Mouse (Mus musculus) forebrain, embryonic 14.5 days (tissue): ENCODE data around the gene Gm36176. TPM values are rescaled to one million over a fixed set of nuclear protein-coding genes. Genes with fewer than 3 reads are reported as not detected.

Experiments
- ATAC-seq: fragments of 200-750 bp; cut with Nextera tagmentation; 2 replicates; pipeline ENCODE4 v1.8.0; 2017; ENCODE audit warnings: mild to moderate bottlenecking, moderate library complexity
- DNase-seq: peaks from one replicate; pipeline ENCODE4 v3.0.0-alpha.2; 2015; ENCODE audit warnings: low spot score
- H3K27ac ChIP-seq: fragments of 300-500 bp; sonication (generic); 2 replicates; pipeline ENCODE4 v1.5.1; 2014; ENCODE audit warnings: low read depth, mild to moderate bottlenecking, control low read depth, low read length, moderate library complexity
- H3K27me3 ChIP-seq: fragments of 300-500 bp; sonication (generic); replicated peaks from 2 replicates; pipeline ENCODE4 v1.6.1; 2014; ENCODE audit warnings: low read length, control low read depth, mixed read lengths; ENCODE audit not compliant: control insufficient read depth, insufficient read depth
- H3K36me3 ChIP-seq: fragments of 300-500 bp; sonication (generic); 2 replicates; pipeline ENCODE4 v1.6.1; 2014; ENCODE audit warnings: low read length, control low read depth; ENCODE audit not compliant: control insufficient read depth, insufficient read depth
- H3K4me1 ChIP-seq: fragments of 300-500 bp; sonication (generic); 2 replicates; pipeline ENCODE4 v1.6.1; 2014; ENCODE audit warnings: antibody characterized with exemption, low read length, control low read depth; ENCODE audit not compliant: control insufficient read depth, insufficient read depth
- H3K4me2 ChIP-seq: fragments of 300-500 bp; sonication (generic); 2 replicates; pipeline ENCODE4 v1.6.1; 2014; ENCODE audit warnings: mild to moderate bottlenecking, control low read depth, low read length
- H3K4me3 ChIP-seq: fragments of 300-500 bp; sonication (generic); 2 replicates; pipeline ENCODE4 v1.5.1; 2014; ENCODE audit warnings: low read depth, low read length, control low read depth
- H3K9ac ChIP-seq: fragments of 300-500 bp; sonication (generic); 2 replicates; pipeline ENCODE4 v1.6.1; 2014; ENCODE audit warnings: mild to moderate bottlenecking, low read length, control low read depth, moderate library complexity
- H3K9me3 ChIP-seq: fragments of 300-500 bp; sonication (generic); replicated peaks from 2 replicates; pipeline ENCODE4 v1.6.1; 2016; ENCODE audit warnings: low read length, control low read depth, mixed read lengths; ENCODE audit not compliant: control insufficient read depth
- WGBS: fragments of 180-500 bp; shearing (Covaris S2); extraction: QIAGEN DNeasy Blood & Tissue Kit; methylation state at CpG from one replicate; pipeline ENCODE4 v1.1.7; 2014; 5-methylcytosine and 5-hydroxymethylcytosine counted together
- polyA plus RNA-seq: library from polyadenylated mRNA; unstranded; fragments of >200 nt; fragmentation: Nextera tagmentation; extraction: Ambion mirVana; gene quantifications from 2 replicates; pipeline ENCODE4 v1.2.1, GENCODE M21; 2014

The Gm36176 gene
- polyA plus RNA-seq, 1 experiment from 2014 or later = not detected

DNA sequence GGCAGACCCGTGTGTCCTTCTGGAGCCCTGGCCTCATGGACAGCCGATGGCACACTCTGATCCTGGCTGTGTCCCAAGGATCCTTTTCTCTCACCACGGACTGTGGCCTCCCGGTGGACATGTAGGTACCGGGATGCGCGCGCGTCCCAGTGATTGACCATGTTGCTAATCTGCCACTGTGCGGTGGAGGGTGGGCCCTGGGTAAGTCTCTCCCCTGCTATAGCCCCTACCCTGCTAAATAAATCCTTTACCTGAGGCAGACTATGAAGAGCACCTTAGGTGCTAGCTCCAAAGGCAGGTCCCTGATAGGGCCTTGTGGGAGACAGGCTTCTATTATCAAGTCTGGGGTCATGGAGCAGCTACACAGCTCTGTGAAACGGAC, 18.1 kb downstream of the Gm36176 start:
- Histone ChIP-seq H3K36me3 (no peaks in the 10 kb centered on the region), H3K9ac (no peak overlapping the region), H3K4me1 (no peaks in the 10 kb centered on the region), H3K4me3 (no peak overlapping the region), H3K9me3 (no peaks in the 10 kb centered on the region), H3K27ac (no peak overlapping the region), H3K4me2 (peak overlapping the region; percentile 24), H3K27me3 (no peaks in the 10 kb centered on the region)
- WGBS = 34% methylated on average over 11 of the region's 11 CpGs
- DNase-seq = no peak
- ATAC-seq = no peak

DNA sequence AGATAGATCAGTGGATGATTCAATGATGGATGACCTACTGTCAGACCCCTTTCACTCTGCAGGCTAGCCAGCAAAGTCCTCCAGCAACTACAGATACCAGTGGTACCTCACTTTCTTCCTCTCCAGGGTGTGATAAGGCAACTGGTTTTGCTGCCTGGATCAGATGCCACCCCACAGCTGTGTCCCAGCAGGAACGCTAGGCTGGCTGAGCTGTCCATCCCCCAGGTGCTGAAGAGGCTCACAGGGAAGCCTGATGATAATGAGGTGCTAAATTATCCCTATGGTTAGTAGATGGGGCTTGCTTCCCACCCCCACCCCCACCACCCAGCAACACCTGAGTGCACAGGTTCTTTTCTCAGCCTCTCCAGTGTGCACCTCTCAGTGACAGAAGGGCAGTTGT, 20.9 kb downstream of the Gm36176 start:
- 54% methylated on average over 1 of the region's 1 CpGs for WGBS
- no peaks in the 10 kb centered on the region for H3K36me3 ChIP-seq
- H3K27me3 ChIP-seq = no peaks in the 10 kb centered on the region
- H3K27ac ChIP-seq = no peak overlapping the region
- no peaks in the 10 kb centered on the region for H3K9me3 ChIP-seq
- no peak overlapping the region for H3K4me2 ChIP-seq
- no peaks in the 10 kb centered on the region for H3K4me1 ChIP-seq
- DNase-seq = no peak
- H3K4me3 ChIP-seq = no peak overlapping the region
- no peak overlapping the region for H3K9ac ChIP-seq
- ATAC-seq = no peak

- no peak overlapping the region for H3K4me3 ChIP-seq
- no peaks in the 10 kb centered on the region for H3K9me3 ChIP-seq
- 88% methylated on average over 7 of the region's 7 CpGs for WGBS
- no peaks in the 10 kb centered on the region for H3K4me1 ChIP-seq
- H3K36me3 ChIP-seq = no peaks in the 10 kb centered on the region
- DNase-seq = no peak
- H3K4me2 ChIP-seq = no peak overlapping the region
- H3K27ac ChIP-seq = no peak overlapping the region
- H3K27me3 ChIP-seq = no peaks in the 10 kb centered on the region
- no peak overlapping the region for H3K9ac ChIP-seq
- ATAC-seq = no peak
Observed at GRCm38 (mm10) chr10:77869651-77870050, 23.0 kb downstream of the Gm36176 start.

DNA sequence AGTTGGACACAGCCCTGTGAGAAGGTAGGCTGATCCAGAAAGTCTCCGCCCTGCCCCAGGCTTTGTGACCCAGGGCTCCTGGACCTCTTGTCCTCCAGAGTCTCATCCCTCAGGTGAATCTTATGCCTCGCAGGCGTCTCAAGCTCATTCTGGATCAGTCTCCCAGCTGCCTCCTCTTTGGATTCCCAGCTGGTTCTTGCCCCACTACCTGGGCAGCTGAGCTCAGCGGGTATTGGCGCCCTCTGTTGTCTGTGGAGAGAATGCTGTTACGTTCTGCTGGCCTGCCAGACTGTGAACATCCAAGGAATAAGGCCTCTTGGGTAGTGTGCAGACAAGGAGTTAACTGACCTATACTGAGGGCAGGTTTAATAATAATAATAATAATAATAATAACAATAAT, 32.4 kb downstream of the Gm36176 start:
- no peak overlapping the region for H3K27ac ChIP-seq
- 64% methylated on average over 6 of the region's 6 CpGs for WGBS
- H3K36me3 ChIP-seq = no peaks in the 10 kb centered on the region
- H3K9me3 ChIP-seq = no peaks in the 10 kb centered on the region
- DNase-seq = no peak
- no peak overlapping the region for H3K4me2 ChIP-seq
- no peak overlapping the region for H3K9ac ChIP-seq
- H3K4me1 ChIP-seq = no peaks in the 10 kb centered on the region
- no peak overlapping the region for H3K4me3 ChIP-seq
- no peak for ATAC-seq
- no peaks in the 10 kb centered on the region for H3K27me3 ChIP-seq

- DNase-seq = no peak
- no peak for ATAC-seq
- Histone ChIP-seq H3K36me3 (no peaks in the 10 kb centered on the region), H3K4me1 (no peaks in the 10 kb centered on the region), H3K4me3 (no peak overlapping the region), H3K27ac (no peak overlapping the region), H3K4me2 (no peak overlapping the region), H3K27me3 (no peaks in the 10 kb centered on the region), H3K9me3 (no peaks in the 10 kb centered on the region), H3K9ac (no peak overlapping the region)
- WGBS = 87% methylated on average over 3 of the region's 3 CpGs
Observed at GRCm38 (mm10) chr10:77880305-77880704, 33.7 kb downstream of the Gm36176 start.

DNA sequence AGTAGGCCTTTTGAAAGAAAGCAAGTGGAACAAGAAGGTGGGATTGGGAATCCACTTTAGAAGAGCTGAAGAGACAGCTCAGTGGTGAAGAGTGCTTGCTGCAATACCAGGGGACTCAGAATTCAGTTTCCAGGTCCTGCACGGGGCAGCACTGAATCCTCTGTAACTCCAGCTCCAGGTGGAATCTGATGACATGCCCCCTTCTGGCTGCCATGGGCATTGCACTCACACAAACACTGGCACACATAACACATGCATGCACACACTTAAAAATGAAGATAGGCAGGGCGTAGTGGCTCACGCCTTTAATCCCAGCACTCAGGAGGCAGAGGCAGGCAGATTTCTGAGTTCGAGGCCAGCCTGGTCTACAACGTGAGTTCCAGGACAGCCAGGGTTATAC, 36.0 kb downstream of the Gm36176 start:
- no peak for ATAC-seq
- H3K9me3 ChIP-seq = no peaks in the 10 kb centered on the region
- no peak overlapping the region for H3K9ac ChIP-seq
- no peak for DNase-seq
- WGBS = 89% methylated on average over 5 of the region's 5 CpGs
- H3K4me2 ChIP-seq = no peak overlapping the region
- H3K36me3 ChIP-seq = no peaks in the 10 kb centered on the region
- H3K27ac ChIP-seq = no peak overlapping the region
- no peak overlapping the region for H3K4me3 ChIP-seq
- no peaks in the 10 kb centered on the region for H3K27me3 ChIP-seq
- H3K4me1 ChIP-seq = no peaks in the 10 kb centered on the region

GRCm38 (mm10) chr10:77886007-77886747, 39.6 kb downstream of the Gm36176 start:
- no peak overlapping the region for H3K4me2 ChIP-seq
- ATAC-seq = no peak
- H3K9me3 ChIP-seq = no peaks in the 10 kb centered on the region
- WGBS = 64% methylated on average over 12 of the region's 12 CpGs
- H3K36me3 ChIP-seq = no peaks in the 10 kb centered on the region
- no peaks in the 10 kb centered on the region for H3K4me1 ChIP-seq
- no peaks in the 10 kb centered on the region for H3K27me3 ChIP-seq
- H3K27ac ChIP-seq = no peak overlapping the region
- H3K9ac ChIP-seq = no peak overlapping the region
- H3K4me3 ChIP-seq = no peak overlapping the region
- no peak for DNase-seq

DNA sequence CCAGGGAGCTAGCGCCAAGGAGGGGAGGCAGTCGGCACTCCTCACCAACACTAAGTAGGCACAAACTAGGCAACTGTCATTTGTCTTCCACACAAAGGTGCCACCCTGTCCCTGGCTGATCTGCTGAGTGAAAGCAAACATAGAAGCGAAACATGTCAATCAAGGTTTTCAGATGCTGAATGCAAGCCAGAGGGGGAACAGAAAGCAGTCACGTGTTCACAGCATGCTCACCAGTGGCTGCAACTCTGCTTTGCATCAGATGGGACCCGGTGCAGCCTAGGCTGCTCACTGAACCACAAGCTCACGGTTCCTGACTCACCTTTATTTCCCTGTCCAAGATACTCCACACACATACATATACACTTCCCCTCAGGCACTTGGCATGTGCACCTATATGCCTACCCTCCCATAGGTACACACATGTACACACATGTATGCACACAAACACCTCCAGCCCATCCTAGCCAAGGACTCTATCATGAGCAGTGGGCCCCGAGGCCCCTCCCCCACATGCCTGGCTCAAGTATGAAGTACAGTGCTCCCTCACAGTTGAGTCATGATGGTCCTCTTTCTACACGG, 44.5 kb downstream of the Gm36176 start:
- no peaks in the 10 kb centered on the region for H3K27me3 ChIP-seq
- no peaks in the 10 kb centered on the region for H3K4me1 ChIP-seq
- H3K4me2 ChIP-seq = no peak overlapping the region
- ATAC-seq (no peak), DNase-seq (no peak)
- H3K9me3 ChIP-seq = no peaks in the 10 kb centered on the region
- no peak overlapping the region for H3K4me3 ChIP-seq
- H3K27ac ChIP-seq = no peak overlapping the region
- WGBS = 81% methylated on average over 8 of the region's 8 CpGs
- no peaks in the 10 kb centered on the region for H3K36me3 ChIP-seq
- no peak overlapping the region for H3K9ac ChIP-seq

- no peaks in the 10 kb centered on the region for H3K27me3 ChIP-seq
- no peak overlapping the region for H3K4me3 ChIP-seq
- no peak overlapping the region for H3K9ac ChIP-seq
- no peak for ATAC-seq
- no peak overlapping the region for H3K27ac ChIP-seq
- WGBS = 77% methylated on average over 5 of the region's 5 CpGs
- H3K9me3 ChIP-seq = no peaks in the 10 kb centered on the region
- H3K36me3 ChIP-seq = no peaks in the 10 kb centered on the region
- no peak overlapping the region for H3K4me2 ChIP-seq
- no peaks in the 10 kb centered on the region for H3K4me1 ChIP-seq
- DNase-seq = peak; percentile 14
Observed at GRCm38 (mm10) chr10:77895562-77895961, 49.0 kb downstream of the Gm36176 start.
